Mouse (Mus musculus): ENCODE results near the gene Dusp12. TPM values are rescaled to one million over a fixed set of nuclear protein-coding genes. Genes with fewer than 3 reads are reported as not detected.

The Dusp12 gene
- polyA plus RNA-seq, 1 experiment from 2014 or later = 40.5 TPM

Other genes starting within 250 kb of the Dusp12 start
- gene Olfml2b, start 241.0 kb downstream of the Dusp12 start, polyA plus RNA-seq (2015; fragmentation: Nextera tagmentation; extraction: Ambion mirVana) = 10.8 and 13.1 TPM in 2 replicates
- 8.7 and 9.6 TPM in 2 replicates for gene Atf6, start 17.8 kb downstream of the Dusp12 start, polyA plus RNA-seq (2015; fragmentation: Nextera tagmentation; extraction: Ambion mirVana)
- 0.58 and 0.64 TPM in 2 replicates for gene Gm26620, start 475 bp downstream of the Dusp12 start, polyA plus RNA-seq (2015; fragmentation: Nextera tagmentation; extraction: Ambion mirVana)
- 0.18 and 0.24 TPM in 2 replicates for gene Fcrlb, start 27.4 kb upstream of the Dusp12 start, polyA plus RNA-seq (2015; fragmentation: Nextera tagmentation; extraction: Ambion mirVana)
- gene Fcrla, start 42.0 kb upstream of the Dusp12 start, polyA plus RNA-seq (2015; fragmentation: Nextera tagmentation; extraction: Ambion mirVana) = not detected in 2 replicates
- 2.6 and 3.9 TPM in 2 replicates for gene Fcgr2b, start 91.0 kb upstream of the Dusp12 start, polyA plus RNA-seq (2015; fragmentation: Nextera tagmentation; extraction: Ambion mirVana)
- gene Fcgr4, start 133.4 kb upstream of the Dusp12 start, polyA plus RNA-seq (2015; fragmentation: Nextera tagmentation; extraction: Ambion mirVana) = 0.87 and 1.3 TPM in 2 replicates
- 8.8 and 9.0 TPM in 2 replicates for gene Fcgr3, start 179.4 kb upstream of the Dusp12 start, polyA plus RNA-seq (2015; fragmentation: Nextera tagmentation; extraction: Ambion mirVana)
- 2.9 and 3.0 TPM in 2 replicates for gene Cfap126, start 228.4 kb upstream of the Dusp12 start, polyA plus RNA-seq (2015; fragmentation: Nextera tagmentation; extraction: Ambion mirVana)

All from kidney, embryonic 16.5 days (tissue).